ENCODE assay signal across 9 mouse cellular contexts in genomic region chr13:111410831-111411230, GRCm38 (mm10).
DNase-seq lines count a peak whose midpoint lies in the region; ATAC-seq lines count a peak whose summit lies in the region.
"Had no signal": no experiment of that assay in that cellular context is flagged by ENCODE, and none has a peak within 500 bp of the region (broad histone marks: within the 10 kb centered on the region; RNA-seq: fewer than 3 reads in every experiment).

No protein-coding gene starts in this region.

- peak; percentile 46 to 61 for DNase-seq in heart, postnatal 10 days
- DNase-seq in CD4-positive helper T cell, adult 2 months (ENCODE audit: low read depth, low spot score), result peak; percentile 39
- DNase-seq in brain, adult 2 months (ENCODE audit: low read depth, low spot score), result peak; percentile 79
- DNase-seq in left cerebral cortex, postnatal 25 days (ENCODE audit: low spot score in 2 of 2), result peak; percentile 44 to 64
- DNase-seq in splenic B cell, adult 2 months (ENCODE audit: low read depth, low spot score), result peak; percentile 59
- DNase-seq in gastrocnemius, postnatal 10 days, result no peak

- no peak overlapping the region for H3K27ac ChIP-seq in heart, embryonic 12.5 days (ENCODE audit: poor library complexity, severe bottlenecking)
- H3K27ac ChIP-seq in forebrain, embryonic 16.5 days (ENCODE audit: low read length), result no peak overlapping the region
- H3K27ac ChIP-seq: limb, embryonic 15.5 days had no signal

- 3% methylated on average over 7 of the region's 7 CpGs for WGBS in heart, embryonic 12.5 days
- 2% methylated on average over 7 of the region's 7 CpGs for WGBS in forebrain, embryonic 16.5 days

- H3K9ac ChIP-seq in heart, embryonic 12.5 days, result no peak overlapping the region
- no peak overlapping the region for H3K9ac ChIP-seq in forebrain, embryonic 16.5 days (replicated peaks; ENCODE audit: low read depth, low read length)
- H3K9ac ChIP-seq: limb, embryonic 15.5 days had no signal

- no peaks in the 10 kb centered on the region for H3K27me3 ChIP-seq in heart, embryonic 12.5 days (replicated peaks)
- no peaks in the 10 kb centered on the region for H3K27me3 ChIP-seq in forebrain, embryonic 16.5 days (replicated peaks; ENCODE audit: control insufficient read depth, insufficient read depth, low read length)
- peaks cover 2% of the 10 kb centered on the region; the same call in 1 of the 2 replicates for H3K27me3 ChIP-seq in splenic B cell, adult 2 months (ENCODE audit: control insufficient read depth, insufficient read depth, low read length, poor library complexity, severe bottlenecking)
- H3K27me3 ChIP-seq: limb, embryonic 15.5 days had no signal

- no peak overlapping the region for H3K4me3 ChIP-seq in heart, embryonic 12.5 days
- H3K4me3 ChIP-seq in forebrain, embryonic 16.5 days (replicated peaks; ENCODE audit: low read length), result no peak overlapping the region
- H3K4me3 ChIP-seq: limb, embryonic 15.5 days had no signal

- ATAC-seq in heart, embryonic 12.5 days (ENCODE audit: insufficient number of reproducible peaks, low FRiP score), result no peak
- peak; percentile 36 for ATAC-seq in forebrain, embryonic 16.5 days

- H3K4me1 ChIP-seq in heart, embryonic 12.5 days (replicated peaks), result no peaks in the 10 kb centered on the region; the same call in 1 of the 2 replicates
- H3K4me1 ChIP-seq in forebrain, embryonic 16.5 days (replicated peaks; ENCODE audit: control insufficient read depth, insufficient read depth, low read length), result no peaks in the 10 kb centered on the region

- H3K36me3 ChIP-seq in heart, embryonic 12.5 days, result no peaks in the 10 kb centered on the region
- no peaks in the 10 kb centered on the region for H3K36me3 ChIP-seq in forebrain, embryonic 16.5 days (ENCODE audit: control insufficient read depth, insufficient read depth)
- H3K36me3 ChIP-seq in splenic B cell, adult 2 months (ENCODE audit: control insufficient read depth, insufficient read depth, low read length, poor library complexity, severe bottlenecking), result no peaks in the 10 kb centered on the region
- H3K36me3 ChIP-seq: limb, embryonic 15.5 days had no signal

- H3K9me3 ChIP-seq in heart, embryonic 12.5 days (replicated peaks), result no peaks in the 10 kb centered on the region
- no peaks in the 10 kb centered on the region for H3K9me3 ChIP-seq in forebrain, embryonic 16.5 days (ENCODE audit: control insufficient read depth, low read length)
- H3K9me3 ChIP-seq: limb, embryonic 15.5 days had no signal

- H3K4me2 ChIP-seq in heart, embryonic 12.5 days, result no peak overlapping the region
- no peak overlapping the region for H3K4me2 ChIP-seq in forebrain, embryonic 16.5 days (ENCODE audit: low read length)
- H3K4me2 ChIP-seq: limb, embryonic 15.5 days had no signal

- intact Hi-C loops in heart, postnatal 10 days (cut with DNase I), result loop anchor here (1.0 to 10.0 kb wide), 5 partner anchors 173 to 1349 kb away; no protein-coding TSS in a partner anchor
- intact Hi-C loops in left cerebral cortex, postnatal 25 days (cut with DNase I), result loop anchor here (5.0 to 10.0 kb wide), 2 partner anchors 174 to 1356 kb away; no protein-coding TSS in a partner anchor
